Mouse (Mus musculus) thymus, adult 2 months (tissue): ENCODE results near the gene Xpc.

Experiments
- CTCF ChIP-seq: fragments of 200-500 bp; IDR thresholded peaks from 2 replicates; pipeline ENCODE4 v1.5.1; 2012; ENCODE audit warnings: mild to moderate bottlenecking, control low read depth, low read length, moderate library complexity, borderline replicate concordance; ENCODE audit not compliant: control insufficient read depth, poor library complexity, insufficient read depth; ENCODE audit errors: extremely low read depth
- POLR2A ChIP-seq: fragments of 200-500 bp; IDR thresholded peaks from 2 replicates; pipeline ENCODE4 v1.6.1; 2012; ENCODE audit warnings: mild to moderate bottlenecking, low read length, control low read depth, moderate library complexity; ENCODE audit not compliant: control insufficient read depth, poor library complexity, insufficient read depth; ENCODE audit errors: extremely low read depth

- TF ChIP-seq POLR2A = no peak
- no peak for TF ChIP-seq CTCF
Observed at GRCm38 (mm10) chr6:91541276-91541675, 25.6 kb upstream of the Xpc start.
